Mouse (Mus musculus): ENCODE measurements around the gene Nwd1. TPM values are rescaled to one million over a fixed set of nuclear protein-coding genes. Genes with fewer than 3 reads are reported as not detected.

Nwd1 gene
- polyA plus RNA-seq, 1 experiment from 2014 or later = 0.02 TPM

GRCm38 (mm10) chr8:72654565-72655521, 8.3 kb downstream of the Nwd1 start:
- WGBS = 16% methylated on average over 13 of the region's 13 CpGs
- H3K27ac ChIP-seq (replicated peaks) = no peak overlapping the region; the same call in 1 of the 2 replicates

GRCm38 (mm10) chr8:72655522-72655912, 9.0 kb downstream of the Nwd1 start:
- DNase-seq (ENCODE audit: low spot score) (no peak), ATAC-seq (ENCODE audit: low FRiP score, low TSS enrichment) (no peak)
- no peaks in the 10 kb centered on the region for H3K9me3 ChIP-seq (ENCODE audit: control insufficient read depth, low read length)
- WGBS = 67% methylated on average over 3 of the region's 3 CpGs
- no peak overlapping the region for H3K9ac ChIP-seq (ENCODE audit: low read length)
- H3K4me2 ChIP-seq (replicated peaks; ENCODE audit: low read depth) = no peak overlapping the region
- H3K36me3 ChIP-seq (ENCODE audit: control insufficient read depth, insufficient read depth, low read length) = no peaks in the 10 kb centered on the region
- H3K27ac ChIP-seq (replicated peaks) = 0 out of 2 replicates have a peak overlapping the region, but pooled peaks have one; percentile 30
- no peaks in the 10 kb centered on the region for H3K27me3 ChIP-seq (ENCODE audit: control insufficient read depth, insufficient read depth, low read length)
- TF ChIP-seq EP300 (optimal IDR thresholded peaks at IDR 0.05) (no peak), CTCF (IDR thresholded peaks at IDR 0.05; ENCODE audit: low read depth) (no peak)
- H3K4me1 ChIP-seq (replicated peaks; ENCODE audit: control insufficient read depth, insufficient read depth) = peaks cover 3% of the 10 kb centered on the region; the same call in 1 of the 2 replicates
- H3K4me3 ChIP-seq (ENCODE audit: low read depth, low read length) = no peak overlapping the region

More at GRCm38 (mm10) chr8:72654565-72655521, 8.3 kb downstream of the Nwd1 start:
- TF ChIP-seq EP300 (optimal IDR thresholded peaks at IDR 0.05) (no peak), CTCF (IDR thresholded peaks at IDR 0.05; ENCODE audit: low read depth) (peak; percentile 28; the same call in 1 of the 2 replicates)
- Histone ChIP-seq H3K4me1 (replicated peaks; ENCODE audit: control insufficient read depth, insufficient read depth) (peaks cover 3% of the 10 kb centered on the region; the same call in 1 of the 2 replicates), H3K9ac (ENCODE audit: low read length) (no peak overlapping the region), H3K27me3 (ENCODE audit: control insufficient read depth, insufficient read depth, low read length) (no peaks in the 10 kb centered on the region), H3K4me2 (replicated peaks; ENCODE audit: low read depth) (no peak overlapping the region), H3K36me3 (ENCODE audit: control insufficient read depth, insufficient read depth, low read length) (no peaks in the 10 kb centered on the region), H3K9me3 (ENCODE audit: control insufficient read depth, low read length) (no peaks in the 10 kb centered on the region), H3K4me3 (ENCODE audit: low read depth, low read length) (no peak overlapping the region)
- DNase-seq (ENCODE audit: low spot score) (peak; percentile 25), ATAC-seq (ENCODE audit: low FRiP score, low TSS enrichment) (peak; percentile 56; the same call in 1 of the 2 replicates)

GRCm38 (mm10) chr8:72659967-72660366, 13.5 kb downstream of the Nwd1 start:
- H3K9ac ChIP-seq (ENCODE audit: low read length) = no peak overlapping the region
- ATAC-seq (ENCODE audit: low FRiP score, low TSS enrichment) (no peak), DNase-seq (ENCODE audit: low spot score) (no peak)
- H3K4me3 ChIP-seq (ENCODE audit: low read depth, low read length) = no peak overlapping the region
- no peaks in the 10 kb centered on the region for H3K27me3 ChIP-seq (ENCODE audit: control insufficient read depth, insufficient read depth, low read length)
- no peak overlapping the region for H3K4me2 ChIP-seq (replicated peaks; ENCODE audit: low read depth)
- TF ChIP-seq EP300 (optimal IDR thresholded peaks at IDR 0.05) = no peak
- peak; percentile 39 for TF ChIP-seq CTCF (IDR thresholded peaks at IDR 0.05; ENCODE audit: low read depth)
- WGBS = 83% methylated on average over 2 of the region's 2 CpGs
- H3K9me3 ChIP-seq (ENCODE audit: control insufficient read depth, low read length) = no peaks in the 10 kb centered on the region
- H3K27ac ChIP-seq (replicated peaks) = no peak overlapping the region
- H3K36me3 ChIP-seq (ENCODE audit: control insufficient read depth, insufficient read depth, low read length) = no peaks in the 10 kb centered on the region
- H3K4me1 ChIP-seq (replicated peaks; ENCODE audit: control insufficient read depth, insufficient read depth) = peaks cover 3% of the 10 kb centered on the region; the same call in 1 of the 2 replicates

GRCm38 (mm10) chr8:72664107-72664652, 17.7 kb downstream of the Nwd1 start:
- WGBS = 63% methylated on average over 3 of the region's 3 CpGs
- no peaks in the 10 kb centered on the region for H3K9me3 ChIP-seq (ENCODE audit: control insufficient read depth, low read length)
- no peak for DNase-seq (ENCODE audit: low spot score)
- no peak for ATAC-seq (ENCODE audit: low FRiP score, low TSS enrichment)
- no peak overlapping the region for H3K4me3 ChIP-seq (ENCODE audit: low read depth, low read length)
- H3K4me1 ChIP-seq (replicated peaks; ENCODE audit: control insufficient read depth, insufficient read depth) = no peaks in the 10 kb centered on the region
- no peaks in the 10 kb centered on the region for H3K36me3 ChIP-seq (ENCODE audit: control insufficient read depth, insufficient read depth, low read length)
- peak overlapping the region; percentile 45; the same call in 1 of the 2 replicates for H3K27ac ChIP-seq (replicated peaks)
- TF ChIP-seq EP300 (optimal IDR thresholded peaks at IDR 0.05) = no peak
- H3K27me3 ChIP-seq (ENCODE audit: control insufficient read depth, insufficient read depth, low read length) = no peaks in the 10 kb centered on the region
- no peak overlapping the region for H3K9ac ChIP-seq (ENCODE audit: low read length)
- no peak overlapping the region for H3K4me2 ChIP-seq (replicated peaks; ENCODE audit: low read depth)

GRCm38 (mm10) chr8:72664757-72665156, 18.2 kb downstream of the Nwd1 start:
- no peaks in the 10 kb centered on the region for H3K36me3 ChIP-seq (ENCODE audit: control insufficient read depth, insufficient read depth, low read length)
- peak overlapping the region; percentile 45; the same call in 1 of the 2 replicates for H3K27ac ChIP-seq (replicated peaks)
- DNase-seq (ENCODE audit: low spot score) = no peak
- ATAC-seq (ENCODE audit: low FRiP score, low TSS enrichment) = no peak; the same call in 1 of the 2 replicates
- H3K4me1 ChIP-seq (replicated peaks; ENCODE audit: control insufficient read depth, insufficient read depth) = no peaks in the 10 kb centered on the region
- no peak overlapping the region for H3K4me2 ChIP-seq (replicated peaks; ENCODE audit: low read depth)
- no peaks in the 10 kb centered on the region for H3K27me3 ChIP-seq (ENCODE audit: control insufficient read depth, insufficient read depth, low read length)
- H3K4me3 ChIP-seq (ENCODE audit: low read depth, low read length) = no peak overlapping the region
- TF ChIP-seq EP300 (optimal IDR thresholded peaks at IDR 0.05) (no peak), CTCF (IDR thresholded peaks at IDR 0.05; ENCODE audit: low read depth) (no peak)
- H3K9ac ChIP-seq (ENCODE audit: low read length) = no peak overlapping the region
- 45% methylated on average over 5 of the region's 5 CpGs for WGBS
- no peaks in the 10 kb centered on the region for H3K9me3 ChIP-seq (ENCODE audit: control insufficient read depth, low read length)

All from stomach, postnatal 0 days (tissue).